Mouse (Mus musculus): ENCODE results near the gene Gcdh. TPM values are rescaled to one million over a fixed set of nuclear protein-coding genes. Genes with fewer than 3 reads are reported as not detected.

The Gcdh gene
- total RNA-seq, 2 experiments from 2014 or later = 32.4 to 39.7 TPM

- DNase-seq (ENCODE audit: extremely low spot score in 1 of 2, low spot score in 1 of 2) = no peak
These were observed 19.4 kb downstream of the Gcdh start for GRCm38 (mm10) chr8:84874339-84874738.

- no peak for DNase-seq (ENCODE audit: extremely low spot score in 1 of 2, low spot score in 1 of 2)
These were observed 20.7 kb downstream of the Gcdh start for GRCm38 (mm10) chr8:84873016-84873415.

- DNase-seq (ENCODE audit: extremely low spot score in 1 of 2, low spot score in 1 of 2) = no peak
These were observed 21.3 kb downstream of the Gcdh start for GRCm38 (mm10) chr8:84872309-84872965.

- peak; percentile 47 to 51 for DNase-seq (ENCODE audit: extremely low spot score in 1 of 2, low spot score in 1 of 2)
These were observed 22.1 kb downstream of the Gcdh start, which contains the start of gene Syce2 for GRCm38 (mm10) chr8:84871376-84872308. Syce2 (plus strand) TSS chr8:84872111.

- DNase-seq (ENCODE audit: extremely low spot score in 1 of 2, low spot score in 1 of 2) = peak; percentile 88 to 89
These were observed 36.8 kb downstream of the Gcdh start, which contains the start of gene Farsa for GRCm38 (mm10) chr8:84856864-84857441. Farsa (plus strand) TSS chr8:84856989.

GRCm38 (mm10) chr8:84856434-84856833, 37.3 kb downstream of the Gcdh start:
- no peak for DNase-seq (ENCODE audit: extremely low spot score in 1 of 2, low spot score in 1 of 2)

- no peak for DNase-seq (ENCODE audit: extremely low spot score in 1 of 2, low spot score in 1 of 2)
These were observed 45.9 kb downstream of the Gcdh start for GRCm38 (mm10) chr8:84847684-84848435.

GRCm38 (mm10) chr8:84846722-84847572, 46.8 kb downstream of the Gcdh start, which contains the start of gene Calr:
Calr (minus strand) TSS chr8:84846934.
- peak; percentile 95 to 97 for DNase-seq (ENCODE audit: extremely low spot score in 1 of 2, low spot score in 1 of 2)

- DNase-seq (ENCODE audit: extremely low spot score in 1 of 2, low spot score in 1 of 2) = no peak
These were observed 47.5 kb downstream of the Gcdh start for GRCm38 (mm10) chr8:84846094-84846721.

- peak in 1 of 2 experiments; percentile 30 for DNase-seq (ENCODE audit: extremely low spot score in 1 of 2, low spot score in 1 of 2)
These were observed 48.2 kb downstream of the Gcdh start for GRCm38 (mm10) chr8:84845355-84846093.

- DNase-seq (ENCODE audit: extremely low spot score in 1 of 2, low spot score in 1 of 2) = no peak
These were observed 49.2 kb downstream of the Gcdh start for GRCm38 (mm10) chr8:84844397-84845070.

GRCm38 (mm10) chr8:84841514-84841913, 52.2 kb downstream of the Gcdh start:
- DNase-seq (ENCODE audit: extremely low spot score in 1 of 2, low spot score in 1 of 2) = no peak

GRCm38 (mm10) chr8:84840248-84840999, 53.3 kb downstream of the Gcdh start, which contains the start of gene Rad23a:
Rad23a (minus strand) TSS chr8:84840665.
- DNase-seq (ENCODE audit: extremely low spot score in 1 of 2, low spot score in 1 of 2) = peak; percentile 85 to 89

GRCm38 (mm10) chr8:84839875-84840247, 53.9 kb downstream of the Gcdh start:
- no peak for DNase-seq (ENCODE audit: extremely low spot score in 1 of 2, low spot score in 1 of 2)

GRCm38 (mm10) chr8:84839411-84839810, 54.3 kb downstream of the Gcdh start:
- no peak for DNase-seq (ENCODE audit: extremely low spot score in 1 of 2, low spot score in 1 of 2)

- no peak for DNase-seq (ENCODE audit: extremely low spot score in 1 of 2, low spot score in 1 of 2)
These were observed 55.2 kb downstream of the Gcdh start for GRCm38 (mm10) chr8:84838513-84838912.

Measured in layer of hippocampus, postnatal 25 days (tissue).